Mouse (Mus musculus): ENCODE results near the gene Grap2.

DNA sequence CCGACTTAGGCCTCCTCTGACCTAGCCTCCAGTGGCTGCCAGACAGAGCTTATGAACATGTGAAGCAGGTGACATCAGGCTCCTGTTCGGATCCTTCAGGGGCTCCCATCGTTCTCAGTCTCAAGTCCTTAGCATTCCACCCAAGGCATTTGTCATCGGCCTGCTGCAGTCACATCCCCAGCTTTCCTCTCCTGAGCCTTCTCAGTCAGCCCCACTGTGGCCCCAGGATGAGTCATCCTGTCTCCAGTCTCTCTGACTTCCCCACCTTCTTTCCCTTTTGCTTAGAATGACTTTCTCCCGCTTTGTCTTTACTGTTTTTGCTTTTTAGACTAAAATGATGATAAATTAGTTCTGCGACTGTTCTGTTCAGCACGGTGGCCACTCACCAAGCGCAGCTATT is 81.5 kb downstream of the Grap2 start:
- TF ChIP-seq CTCF (IDR thresholded peaks at IDR 0.05; ENCODE audit: low read depth), result no peak
- no peak for TF ChIP-seq EP300 (IDR thresholded peaks at IDR 0.05; ENCODE audit: low read depth)

Data from liver, postnatal 0 days (tissue).